Mouse (Mus musculus) inflammation-experienced regulatory T-cells, adult 16 weeks (primary cell): Measurements from ENCODE around the gene Tapbp. TPM values are rescaled to one million over a fixed set of nuclear protein-coding genes. Genes with fewer than 3 reads are reported as not detected.

Experiments used
- polyA plus RNA-seq: library from polyadenylated mRNA; unstranded; fragments of 100-300 nt; shearing (Covaris generic); gene quantifications from one replicate; pipeline ENCODE4 v1.2.1, GENCODE M21; 2017

Gene Tapbp
- polyA plus RNA-seq, result 751 TPM

GRCm38 (mm10) chr17:33915671-33916250 is at the start of gene Tapbp, which contains the start of gene Zbtb22:
Tapbp (plus strand) TSS chr17:33915899.
Zbtb22 (plus strand) TSS chr17:33915904.

DNA sequence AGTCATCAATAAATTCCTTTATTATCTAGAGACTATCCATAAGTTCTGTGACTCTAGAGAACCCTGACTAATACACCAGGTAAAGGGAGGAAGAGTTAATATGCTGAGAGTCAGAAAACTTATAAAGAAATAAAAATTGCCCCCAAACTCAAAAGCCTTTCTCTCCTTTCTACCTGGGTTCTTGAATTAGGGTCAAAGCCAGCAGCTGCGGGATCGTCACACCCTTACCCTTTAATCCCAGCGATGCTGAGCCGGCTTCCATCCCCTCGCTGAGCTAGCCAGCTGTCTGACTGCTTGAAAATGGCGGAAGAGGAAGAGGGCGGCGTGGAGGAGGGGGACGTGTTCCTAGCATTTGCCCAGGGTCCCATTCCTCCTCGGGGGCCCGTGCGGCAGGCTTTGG is 42.2 kb upstream of the Tapbp start, which contains the start of gene Gm7029:
Gene Gm7029 (plus strand): TSS at position 301 of the 400 bp plus-strand sequence.

DNA sequence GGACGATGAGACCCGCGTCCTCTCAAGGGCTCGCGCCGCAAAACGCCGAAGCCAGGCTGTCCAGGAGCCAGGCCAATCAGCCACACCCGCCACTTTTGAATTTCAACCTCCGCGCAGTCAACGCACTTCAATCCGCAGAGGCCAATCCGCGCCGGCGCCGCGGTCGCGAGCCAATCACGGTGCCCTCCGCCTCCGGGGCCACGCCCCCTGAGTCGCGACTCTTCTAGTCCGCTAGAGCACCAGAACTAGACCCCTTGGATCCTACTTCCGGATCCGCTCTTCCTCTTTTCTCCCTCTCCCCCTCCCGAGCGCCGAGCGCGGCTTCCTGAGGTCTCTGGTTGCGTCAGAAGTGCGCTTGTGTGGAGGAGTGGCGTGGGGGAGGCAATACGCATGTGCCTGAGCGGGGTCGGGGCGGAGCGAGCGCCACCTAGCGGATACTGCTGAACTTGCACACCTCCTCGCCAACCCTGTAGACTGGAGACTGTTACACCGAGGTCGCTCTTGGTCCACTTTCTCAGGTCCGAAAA is 25.1 kb upstream of the Tapbp start, which contains the start of gene Kifc1:
Gene Kifc1 (minus strand): TSS at position 129 of the 527 bp plus-strand sequence.

DNA sequence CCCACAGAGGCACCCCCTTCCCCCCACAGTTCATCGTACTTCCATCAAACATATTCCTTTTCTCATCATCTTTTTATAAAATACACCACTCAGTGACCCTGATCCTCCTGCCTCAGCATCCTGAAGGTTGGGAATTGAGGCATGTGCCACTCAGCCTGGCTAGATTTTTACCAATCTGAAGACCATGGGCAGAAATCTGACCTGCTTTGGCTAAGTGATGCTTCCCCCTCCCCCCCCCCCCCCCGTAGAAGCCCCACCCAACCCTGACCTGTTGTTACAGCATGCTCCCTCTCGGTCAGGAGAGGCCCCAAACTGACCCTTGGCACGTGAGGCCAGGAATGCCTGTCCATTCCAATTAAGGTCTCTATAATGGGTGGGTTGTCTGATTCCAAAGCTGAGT is 10.9 kb upstream of the Tapbp start, which contains the start of gene Platr17:
Gene Platr17 (plus strand): TSS at position 301 of the 400 bp plus-strand sequence.

DNA sequence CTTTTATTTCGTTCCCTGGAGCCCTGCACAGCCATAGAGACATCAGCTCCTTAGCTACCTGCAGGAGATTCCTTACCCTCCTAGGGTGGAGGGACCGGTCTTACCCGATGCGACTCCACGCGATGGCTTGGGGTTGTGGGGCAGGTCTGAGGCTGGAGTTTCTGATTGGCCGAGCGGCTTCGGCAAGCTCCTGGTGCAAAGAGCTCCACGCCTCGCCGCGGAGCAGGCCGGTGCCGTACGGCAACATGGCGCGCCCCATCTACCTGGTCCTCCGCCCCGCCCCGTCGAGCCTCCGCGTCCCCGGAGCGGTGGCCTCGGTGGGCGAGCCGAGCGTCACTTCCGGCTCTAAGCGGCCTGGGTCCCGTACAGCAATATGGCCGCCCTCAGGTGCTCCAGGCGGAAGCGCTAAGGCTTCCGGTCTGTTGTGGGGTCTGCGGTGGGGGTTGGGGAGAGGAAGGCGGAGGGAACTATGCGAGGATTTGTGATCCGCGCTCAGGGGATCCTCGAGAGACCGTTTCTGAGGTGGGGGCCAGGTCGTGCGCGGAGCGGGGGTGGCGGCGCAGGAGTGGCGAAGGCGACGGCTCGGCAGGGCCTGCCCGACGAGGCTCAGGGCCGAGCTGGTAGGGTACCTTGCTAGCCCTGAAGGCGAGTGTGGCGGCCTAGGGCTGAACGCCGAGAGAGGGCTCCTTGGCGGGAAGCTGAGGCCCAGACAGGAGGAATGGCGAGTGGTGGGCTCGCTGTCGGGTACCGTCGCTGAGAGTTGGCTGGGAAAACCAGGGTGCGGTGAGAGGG is 6.4 kb upstream of the Tapbp start, which contains the start of gene Daxx:
Gene Daxx (plus strand): TSS at position 338 of the 792 bp plus-strand sequence.

DNA sequence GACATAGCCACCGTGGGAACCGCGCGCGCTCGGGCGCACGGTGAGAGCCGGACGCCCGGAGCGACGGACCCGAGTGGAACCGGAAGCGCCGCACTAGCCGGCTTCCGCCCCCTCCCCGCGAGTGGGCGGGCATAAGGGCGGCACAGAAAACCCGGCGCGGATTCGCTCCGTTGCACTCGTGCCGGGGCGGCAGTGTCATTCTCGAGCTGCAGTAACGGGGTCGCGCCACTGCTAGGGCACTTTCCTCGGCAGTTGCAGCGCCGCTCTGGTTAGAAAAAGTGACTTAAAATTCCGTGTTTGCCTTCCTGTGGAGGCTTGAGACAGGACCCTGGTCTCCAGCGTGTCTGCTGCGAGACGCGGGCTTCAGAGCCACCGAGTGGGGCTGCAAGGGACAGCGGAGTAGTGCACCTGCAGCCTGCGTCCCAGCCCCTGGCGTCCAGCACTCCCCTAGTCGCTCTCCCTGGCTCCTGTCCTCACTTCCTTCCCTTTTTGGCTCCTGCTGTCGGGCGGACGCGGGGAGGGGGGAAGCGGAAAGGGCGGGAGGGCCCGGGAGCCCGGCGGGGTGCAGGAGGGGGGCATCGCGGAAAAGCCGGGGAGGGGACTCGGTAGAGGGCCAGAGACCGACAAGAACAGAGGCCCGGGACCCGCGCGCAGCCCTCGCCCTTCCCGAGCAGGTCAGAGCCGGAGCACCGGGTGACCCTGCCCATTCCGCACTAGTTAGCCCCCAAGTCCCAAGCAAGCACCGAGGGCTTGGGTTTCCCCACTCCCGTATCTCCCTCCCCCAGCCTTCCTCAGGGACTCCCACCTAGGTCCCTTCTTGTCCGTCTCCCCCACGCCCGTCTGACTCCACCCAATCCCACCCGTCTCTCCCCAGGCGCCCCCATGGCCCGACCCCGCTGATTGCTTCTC is 13.9 kb downstream of the Tapbp start, which contains the start of gene Rgl2:
Gene Rgl2 (plus strand): TSS at position 173 of the 909 bp plus-strand sequence.

GRCm38 (mm10) chr17:33940206-33940805 is 24.6 kb downstream of the Tapbp start, which contains the start of the genes Pfdn6 and Wdr46:
Pfdn6 (minus strand) TSS chr17:33940343.
Wdr46 (plus strand) TSS chr17:33940660.

DNA sequence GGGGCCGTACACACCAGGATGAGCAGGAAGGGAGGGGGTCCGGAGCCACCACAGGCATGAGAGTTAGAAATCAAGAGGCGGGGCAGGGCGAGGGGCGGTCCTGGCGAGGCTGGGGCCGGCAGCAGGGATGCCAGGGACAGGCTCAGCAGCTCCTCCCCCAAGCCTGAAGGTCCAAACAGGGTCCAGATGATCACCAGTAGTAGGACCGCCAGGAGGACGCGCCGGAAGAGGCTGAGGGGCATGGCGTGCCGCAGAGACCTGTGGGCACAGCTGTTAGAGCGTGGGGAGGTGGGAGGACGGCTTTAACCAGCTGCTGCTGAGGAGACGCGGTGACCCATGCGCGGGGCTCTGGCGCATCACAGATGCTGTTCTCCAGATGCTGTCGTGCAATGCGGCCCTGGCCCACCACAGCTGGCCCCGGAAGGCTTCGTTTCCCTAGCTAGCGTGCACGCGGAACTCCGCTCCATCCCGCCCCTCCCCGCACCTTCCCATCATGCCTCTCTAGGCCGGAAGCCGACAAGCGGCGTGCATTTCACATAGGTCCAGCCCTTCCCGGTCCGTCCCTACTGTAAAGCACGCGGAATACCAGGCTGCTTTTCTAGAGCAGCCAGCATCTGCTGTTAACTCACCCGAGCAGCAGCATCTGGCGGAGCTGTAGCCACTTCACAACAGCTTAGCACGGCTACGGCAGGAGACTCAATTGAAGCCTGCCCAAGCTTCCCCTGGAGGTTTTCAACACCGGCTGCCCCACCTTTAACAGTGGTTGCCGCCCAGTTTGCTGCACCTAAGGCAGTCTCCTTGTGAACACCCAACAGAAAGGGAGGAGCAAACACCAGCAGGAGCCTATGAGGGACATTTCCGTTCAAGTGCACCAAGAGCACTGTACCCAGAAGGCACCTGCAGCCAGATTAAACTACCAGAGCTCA is 35.6 kb downstream of the Tapbp start, which contains the start of gene B3galt4:
Gene B3galt4 (minus strand): TSS at position 468 of the 926 bp plus-strand sequence.

DNA sequence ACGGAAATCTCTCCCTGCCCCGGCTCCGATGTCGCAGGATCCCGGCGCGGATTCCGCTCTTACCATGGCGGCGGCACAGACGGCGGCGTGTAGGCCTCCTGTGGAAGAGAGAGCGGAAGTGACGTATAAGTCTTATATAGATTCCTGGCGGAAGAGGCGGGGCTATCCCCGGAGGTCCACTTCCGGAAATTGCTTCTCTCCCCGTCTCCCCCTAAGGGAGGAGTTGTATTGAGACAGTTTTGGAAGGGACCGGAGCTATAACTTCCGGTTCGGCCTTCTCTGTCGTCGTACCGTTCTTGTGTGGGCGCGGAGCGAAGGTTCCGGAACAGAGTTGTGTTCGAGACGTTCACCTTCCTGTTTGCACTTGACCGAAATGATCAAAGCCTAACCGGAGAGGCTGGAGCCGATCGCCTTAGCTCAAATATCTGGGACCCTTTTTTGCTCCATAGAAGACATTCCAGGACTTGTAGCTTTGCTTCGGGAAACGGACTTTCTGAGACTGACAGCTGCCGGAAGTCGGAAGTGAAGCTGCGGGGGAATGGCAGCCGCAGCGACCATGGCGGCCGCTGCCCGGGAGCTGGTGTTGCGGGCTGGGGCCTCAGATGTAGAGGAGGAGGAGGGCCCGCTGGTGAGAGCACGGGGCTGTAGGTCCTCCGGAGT is 40.0 kb downstream of the Tapbp start, which contains the start of the genes Vps52 and Rps18:
Gene Vps52 (plus strand): TSS at position 258 of the 660 bp plus-strand sequence.
Gene Rps18 (minus strand): TSS at position 447 of the 660 bp plus-strand sequence.

Other genes starting within 250 kb of the Tapbp start
- 424 TPM for gene Hnrnpm, start 229.0 kb upstream of the Tapbp start, polyA plus RNA-seq
- gene March2, start 197.2 kb upstream of the Tapbp start, polyA plus RNA-seq, result 68.9 TPM
- gene Rab11b, start 155.4 kb upstream of the Tapbp start, polyA plus RNA-seq, result 317 TPM
- gene Angptl4, start 134.1 kb upstream of the Tapbp start, polyA plus RNA-seq, result 6.5 TPM
- 4.7 TPM for gene Kank3, start 105.4 kb upstream of the Tapbp start, polyA plus RNA-seq
- 865 TPM for gene Rps28, start 91.3 kb upstream of the Tapbp start, polyA plus RNA-seq
- 364 TPM for gene Ndufa7, start 91.3 kb upstream of the Tapbp start, polyA plus RNA-seq
- 35.5 TPM for gene Cd320, start 72.8 kb upstream of the Tapbp start, polyA plus RNA-seq
- gene Gm7029, start 42.1 kb upstream of the Tapbp start, polyA plus RNA-seq, result not detected
- gene Kifc1, start 25.2 kb upstream of the Tapbp start, polyA plus RNA-seq, result 3.7 TPM
- 3.8 TPM for gene Platr17, start 10.8 kb upstream of the Tapbp start, polyA plus RNA-seq
- gene Daxx, start 6.5 kb upstream of the Tapbp start, polyA plus RNA-seq, result 134 TPM
- gene Zbtb22, start within 50 bp of the Tapbp start, polyA plus RNA-seq, result 22.8 TPM
- 165 TPM for gene Rgl2, start 13.6 kb downstream of the Tapbp start, polyA plus RNA-seq
- gene Pfdn6, start 24.4 kb downstream of the Tapbp start, polyA plus RNA-seq, result 132 TPM
- gene Wdr46, start 24.8 kb downstream of the Tapbp start, polyA plus RNA-seq, result 64.9 TPM
- 34.8 TPM for gene B3galt4, start 35.6 kb downstream of the Tapbp start, polyA plus RNA-seq
- gene Vps52, start 39.9 kb downstream of the Tapbp start, polyA plus RNA-seq, result 96.8 TPM
- 2,339 TPM for gene Rps18, start 40.1 kb downstream of the Tapbp start, polyA plus RNA-seq
- gene H2-K1, start 84.4 kb downstream of the Tapbp start, polyA plus RNA-seq, result 13,592 TPM
- 24.7 TPM for gene Ring1, start 108.8 kb downstream of the Tapbp start, polyA plus RNA-seq
- 47.8 TPM for gene H2-Ke6, start 112.2 kb downstream of the Tapbp start, polyA plus RNA-seq
- gene Slc39a7, start 115.8 kb downstream of the Tapbp start, polyA plus RNA-seq, result 165 TPM
- gene Rxrb, start 115.9 kb downstream of the Tapbp start, polyA plus RNA-seq, result 25.2 TPM
- gene Col11a2, start 123.5 kb downstream of the Tapbp start, polyA plus RNA-seq, result 3.0 TPM
- 41.7 TPM for gene H2-Oa, start 176.4 kb downstream of the Tapbp start, polyA plus RNA-seq
- 118 TPM for gene H2-DMa, start 203.6 kb downstream of the Tapbp start, polyA plus RNA-seq
- gene Brd2, start 206.7 kb downstream of the Tapbp start, polyA plus RNA-seq, result 172 TPM
- 8.5 TPM for gene H2-DMb2, start 227.4 kb downstream of the Tapbp start, polyA plus RNA-seq
- 7.1 TPM for gene H2-DMb1, start 237.2 kb downstream of the Tapbp start, polyA plus RNA-seq